Mouse (Mus musculus) midbrain, embryonic 16.5 days (tissue): ENCODE results near the gene Hist1h1e. TPM values are rescaled to one million over a fixed set of nuclear protein-coding genes. Genes with fewer than 3 reads are reported as not detected.
A peak's percentile ranks its signal among the peaks of the same experiment; 100 is the strongest.
"Not testable (repeated sequence)": the region's sequence is repeated elsewhere in the genome, so short reads cannot be mapped to it uniquely, and the experiment has no call there.

Experiments used
- ATAC-seq: fragments of 200-750 bp; cut with Nextera tagmentation; 2 replicates; pipeline ENCODE4 v1.8.0; 2017; ENCODE audit warnings: moderate TSS enrichment
- H3K27ac ChIP-seq: fragments of 300-500 bp; sonication (generic); 2 replicates; pipeline ENCODE4 v1.5.1; 2014; ENCODE audit warnings: mild to moderate bottlenecking, low read length, mixed read lengths
- H3K27me3 ChIP-seq: fragments of 300-500 bp; sonication (generic); 2 replicates; pipeline ENCODE4 v1.6.1; 2014; ENCODE audit warnings: low read depth, low read length, mixed read lengths; ENCODE audit not compliant: control insufficient read depth, insufficient read depth
- H3K36me3 ChIP-seq: fragments of 300-500 bp; sonication (generic); 2 replicates; pipeline ENCODE4 v1.6.1; 2014; ENCODE audit warnings: mild to moderate bottlenecking, low read length, moderate library complexity, mixed read lengths; ENCODE audit not compliant: control insufficient read depth, insufficient read depth
- H3K4me1 ChIP-seq: fragments of 300-500 bp; sonication (generic); 2 replicates; pipeline ENCODE4 v1.6.1; 2014; ENCODE audit warnings: mild to moderate bottlenecking, low read length, mixed read lengths; ENCODE audit not compliant: control insufficient read depth, insufficient read depth
- H3K4me2 ChIP-seq: fragments of 300-500 bp; sonication (generic); 2 replicates; pipeline ENCODE4 v1.6.1; 2014; ENCODE audit warnings: mild to moderate bottlenecking, low read length, mixed read lengths
- H3K4me3 ChIP-seq: fragments of 300-500 bp; sonication (generic); 2 replicates; pipeline ENCODE4 v1.5.1; 2014; ENCODE audit warnings: low read depth, mild to moderate bottlenecking, low read length, moderate library complexity, mixed read lengths
- H3K9ac ChIP-seq: fragments of 300-500 bp; sonication (generic); 2 replicates; pipeline ENCODE4 v1.6.1; 2014; ENCODE audit warnings: low read depth, low read length, mixed read lengths
- H3K9me3 ChIP-seq: fragments of 300-500 bp; sonication (generic); replicated peaks from 2 replicates; pipeline ENCODE4 v1.6.1; 2014; ENCODE audit warnings: mild to moderate bottlenecking, low read length, mixed read lengths; ENCODE audit not compliant: control insufficient read depth, poor library complexity, severe bottlenecking
- WGBS: fragments of 180-500 bp; shearing (Covaris S2); extraction: QIAGEN DNeasy Blood & Tissue Kit; methylation state at CpG from one replicate; pipeline ENCODE4 v1.1.7; 2014; 5-methylcytosine and 5-hydroxymethylcytosine counted together
- polyA plus RNA-seq: library from polyadenylated mRNA; unstranded; fragments of >200 nt; fragmentation: Nextera tagmentation; extraction: Ambion mirVana; gene quantifications from 2 replicates; pipeline ENCODE4 v1.2.1, GENCODE M21; 2015

The Hist1h1e gene
- polyA plus RNA-seq: 3.3 and 4.4 TPM in 2 replicates

GRCm38 (mm10) chr13:23622175-23622671 lies at the start of gene Hist1h1e:
Gene Hist1h1e (minus strand): TSS chr13:23622558.
- not testable (repeated sequence) for H3K36me3 ChIP-seq, H3K9me3 ChIP-seq, H3K27me3 ChIP-seq
- peak within 1 kb of the TSS; percentile 63 for H3K4me3 ChIP-seq
- peaks cover 13% of the 10 kb centered on the region for H3K4me1 ChIP-seq
- under 1% methylated on average over 51 of the region's 53 CpGs for WGBS
- H3K4me2 ChIP-seq: peak within 1 kb of the TSS; percentile 99
- peak within 1 kb of the TSS; percentile 89 for H3K27ac ChIP-seq
- H3K9ac ChIP-seq: peak within 1 kb of the TSS; percentile 74
- ATAC-seq: peak; percentile 94

- Histone ChIP-seq H3K4me1 (no peaks in the 10 kb centered on the region), H3K4me3 (no peak overlapping the region), H3K27ac (no peak overlapping the region), H3K36me3 (no peaks in the 10 kb centered on the region), H3K9ac (no peak overlapping the region), H3K9me3 (no peaks in the 10 kb centered on the region), H3K4me2 (no peak overlapping the region), H3K27me3 (no peaks in the 10 kb centered on the region)
- WGBS: 72% methylated on average over 3 of the region's 3 CpGs
- no peak for ATAC-seq
Observed at GRCm38 (mm10) chr13:23662536-23662935, 40.2 kb upstream of the Hist1h1e start.

GRCm38 (mm10) chr13:23659636-23660366 lies 37.4 kb upstream of the Hist1h1e start:
- no peaks in the 10 kb centered on the region for H3K27me3 ChIP-seq
- H3K9ac ChIP-seq: no peak overlapping the region
- WGBS: 74% methylated on average over 6 of the region's 6 CpGs
- no peak overlapping the region for H3K4me3 ChIP-seq
- H3K27ac ChIP-seq: no peak overlapping the region
- H3K4me1 ChIP-seq: no peaks in the 10 kb centered on the region
- no peak overlapping the region for H3K4me2 ChIP-seq
- no peaks in the 10 kb centered on the region for H3K36me3 ChIP-seq
- H3K9me3 ChIP-seq: no peaks in the 10 kb centered on the region
- no peak for ATAC-seq

GRCm38 (mm10) chr13:23630653-23631052 lies 8.3 kb upstream of the Hist1h1e start:
- Histone ChIP-seq H3K4me2 (no peak overlapping the region), H3K9me3 (no peaks in the 10 kb centered on the region), H3K9ac (no peak overlapping the region), H3K27ac (no peak overlapping the region), H3K4me1 (no peaks in the 10 kb centered on the region), H3K36me3 (no peaks in the 10 kb centered on the region), H3K27me3 (no peaks in the 10 kb centered on the region), H3K4me3 (no peak overlapping the region)
- 35% methylated on average over 1 of the region's 1 CpGs for WGBS
- ATAC-seq: no peak

GRCm38 (mm10) chr13:23622861-23623450 lies 598 bp upstream of the Hist1h1e start:
- Histone ChIP-seq H3K4me3 (peak overlapping the region; percentile 63), H3K4me1 (peaks cover 13% of the 10 kb centered on the region), H3K27me3 (no peaks in the 10 kb centered on the region), H3K9ac (peak overlapping the region; percentile 74), H3K9me3 (no peaks in the 10 kb centered on the region), H3K4me2 (peak overlapping the region; percentile 99), H3K27ac (peak overlapping the region; percentile 31; the same call in 1 of the 2 replicates), H3K36me3 (no peaks in the 10 kb centered on the region)
- WGBS: 25% methylated on average over 7 of the region's 7 CpGs
- ATAC-seq: no peak

GRCm38 (mm10) chr13:23621532-23622174 lies 705 bp downstream of the Hist1h1e start:
- WGBS: 0% methylated on average over 18 of the region's 18 CpGs
- peaks cover 13% of the 10 kb centered on the region for H3K4me1 ChIP-seq
- peak overlapping the region; percentile 89 for H3K27ac ChIP-seq
- H3K36me3 ChIP-seq: no peaks in the 10 kb centered on the region
- peak overlapping the region; percentile 99 for H3K4me2 ChIP-seq
- H3K4me3 ChIP-seq: peak overlapping the region; percentile 63
- no peaks in the 10 kb centered on the region for H3K27me3 ChIP-seq
- H3K9me3 ChIP-seq: no peaks in the 10 kb centered on the region
- peak overlapping the region; percentile 74 for H3K9ac ChIP-seq
- ATAC-seq: peak; percentile 91

- ATAC-seq: peak; percentile 91
- Histone ChIP-seq H3K9me3 (no peaks in the 10 kb centered on the region), H3K27me3 (no peaks in the 10 kb centered on the region), H3K4me1 (peaks cover 13% of the 10 kb centered on the region), H3K9ac (peak within 1 kb of the TSS; percentile 74), H3K4me2 (peak within 1 kb of the TSS; percentile 99), H3K27ac (peak within 1 kb of the TSS; percentile 89), H3K4me3 (peak within 1 kb of the TSS; percentile 63), H3K36me3 (no peaks in the 10 kb centered on the region)
- WGBS: under 1% methylated on average over 27 of the region's 27 CpGs
Observed at GRCm38 (mm10) chr13:23620733-23621531, 1.4 kb downstream of the Hist1h1e start, which contains the start of gene Hist1h2be. Gene Hist1h2be (minus strand): TSS chr13:23621124.

- Histone ChIP-seq H3K4me2 (peak overlapping the region; percentile 99), H3K36me3 (no peaks in the 10 kb centered on the region), H3K4me3 (peak overlapping the region; percentile 63), H3K9ac (peak overlapping the region; percentile 70), H3K27me3 (no peaks in the 10 kb centered on the region), H3K9me3 (no peaks in the 10 kb centered on the region), H3K4me1 (peaks cover 13% of the 10 kb centered on the region), H3K27ac (peak overlapping the region; percentile 89)
- 54% methylated on average over 12 of the region's 12 CpGs for WGBS
- ATAC-seq: no peak
Observed at GRCm38 (mm10) chr13:23620056-23620732, 2.2 kb downstream of the Hist1h1e start.
